Mouse (Mus musculus) midbrain, postnatal 0 days (tissue): ENCODE results near the gene Ywhaq. TPM values are rescaled to one million over a fixed set of nuclear protein-coding genes. Genes with fewer than 3 reads are reported as not detected.

ENCODE experiments used
- ATAC-seq: fragments of 200-750 bp; cut with Nextera tagmentation; 2 replicates; pipeline ENCODE4 v1.8.0; 2017; ENCODE audit warnings: moderate number of reproducible peaks, mild to moderate bottlenecking, moderate TSS enrichment, moderate library complexity; ENCODE audit not compliant: low FRiP score
- DNase-seq: peaks from one replicate; pipeline ENCODE4 v3.0.0-alpha.2; 2015; ENCODE audit warnings: low spot score
- H3K27ac ChIP-seq: fragments of 300-500 bp; sonication (generic); 2 replicates; pipeline ENCODE4 v1.5.1; 2014; ENCODE audit warnings: low read depth, mild to moderate bottlenecking, low read length, mixed read lengths
- H3K27me3 ChIP-seq: fragments of 300-500 bp; sonication (generic); 2 replicates; pipeline ENCODE4 v1.6.1; 2014; ENCODE audit warnings: low read length, control low read depth, mixed read lengths; ENCODE audit not compliant: insufficient read depth
- H3K36me3 ChIP-seq: fragments of 300-500 bp; sonication (generic); 2 replicates; pipeline ENCODE4 v1.6.1; 2014; ENCODE audit warnings: low read length, control low read depth, mixed read lengths; ENCODE audit not compliant: insufficient read depth
- H3K4me1 ChIP-seq: fragments of 300-500 bp; sonication (generic); 2 replicates; pipeline ENCODE4 v1.6.1; 2014; ENCODE audit warnings: mild to moderate bottlenecking, control low read depth, antibody characterized with exemption, low read length, mixed read lengths; ENCODE audit not compliant: insufficient read depth
- H3K4me2 ChIP-seq: fragments of 300-500 bp; sonication (generic); 2 replicates; pipeline ENCODE4 v1.6.1; 2014; ENCODE audit warnings: low read depth, mild to moderate bottlenecking, low read length, mixed read lengths; ENCODE audit not compliant: poor library complexity, severe bottlenecking
- H3K4me3 ChIP-seq: fragments of 300-500 bp; sonication (generic); 2 replicates; pipeline ENCODE4 v1.5.1; 2014; ENCODE audit warnings: low read depth, mild to moderate bottlenecking, low read length, moderate library complexity
- H3K9ac ChIP-seq: fragments of 300-500 bp; sonication (generic); replicated peaks from 2 replicates; pipeline ENCODE4 v1.6.1; 2014; ENCODE audit warnings: mild to moderate bottlenecking, low read length, moderate library complexity, mixed read lengths; ENCODE audit not compliant: poor library complexity, severe bottlenecking
- H3K9me3 ChIP-seq: fragments of 300-500 bp; sonication (generic); 2 replicates; pipeline ENCODE4 v1.6.1; 2016; ENCODE audit warnings: low read length, control low read depth
- CTCF ChIP-seq: IDR thresholded peaks from 2 replicates; pipeline ENCODE4 v1.5.1; 2016; ENCODE audit warnings: antibody characterized with exemption, mild to moderate bottlenecking
- WGBS: fragments of 180-500 bp; shearing (Covaris S2); extraction: QIAGEN DNeasy Blood & Tissue Kit; methylation state at CpG from one replicate; pipeline ENCODE4 v1.1.7; 2014; 5-methylcytosine and 5-hydroxymethylcytosine counted together
- polyA plus RNA-seq: library from polyadenylated mRNA; unstranded; fragments of >200 nt; fragmentation: Nextera tagmentation; extraction: Ambion mirVana; gene quantifications from 2 replicates; pipeline ENCODE4 v1.2.1, GENCODE M21; 2015
- total RNA-seq: library from RNA; depleted of rRNA; stranded (reverse); fragments of >200 nt; gene quantifications from 2 replicates; pipeline ENCODE4 v1.2.3, GENCODE M21; 2014

Ywhaq gene
- total and polyA plus RNA-seq, 2 experiments from 2014 or later, result 675 to 1,259 TPM

GRCm38 (mm10) chr12:21431950-21432349 is 14.5 kb upstream of the Ywhaq start:
- Histone ChIP-seq H3K36me3 (no peaks in the 10 kb centered on the region), H3K9ac (no peak overlapping the region), H3K4me3 (no peak overlapping the region), H3K9me3 (no peaks in the 10 kb centered on the region), H3K27me3 (no peaks in the 10 kb centered on the region), H3K27ac (no peak overlapping the region), H3K4me2 (no peak overlapping the region), H3K4me1 (no peaks in the 10 kb centered on the region)
- ATAC-seq, result no peak
- DNase-seq, result no peak
- no peak for TF ChIP-seq CTCF
- 68% methylated on average over 8 of the region's 8 CpGs for WGBS

GRCm38 (mm10) chr12:21431039-21431438 is 13.6 kb upstream of the Ywhaq start:
- Histone ChIP-seq H3K4me3 (no peak overlapping the region), H3K27ac (no peak overlapping the region), H3K9ac (no peak overlapping the region), H3K36me3 (no peaks in the 10 kb centered on the region), H3K9me3 (no peaks in the 10 kb centered on the region), H3K4me2 (no peak overlapping the region), H3K27me3 (no peaks in the 10 kb centered on the region), H3K4me1 (no peaks in the 10 kb centered on the region)
- WGBS, result 72% methylated on average over 2 of the region's 2 CpGs
- ATAC-seq (no peak), DNase-seq (no peak)
- TF ChIP-seq CTCF, result no peak

- no peak overlapping the region for H3K4me3 ChIP-seq
- ATAC-seq (no peak), DNase-seq (no peak)
- no peak overlapping the region for H3K9ac ChIP-seq
- no peak overlapping the region for H3K27ac ChIP-seq
- no peak overlapping the region for H3K4me2 ChIP-seq
- no peaks in the 10 kb centered on the region for H3K4me1 ChIP-seq
- no peaks in the 10 kb centered on the region for H3K9me3 ChIP-seq
- H3K36me3 ChIP-seq, result no peaks in the 10 kb centered on the region
- no peaks in the 10 kb centered on the region for H3K27me3 ChIP-seq
- TF ChIP-seq CTCF, result no peak
- WGBS, result 66% methylated on average over 4 of the region's 4 CpGs
These were observed 12.7 kb upstream of the Ywhaq start for GRCm38 (mm10) chr12:21430140-21430539.

- Histone ChIP-seq H3K9ac (no peak overlapping the region), H3K27ac (no peak overlapping the region), H3K4me1 (no peaks in the 10 kb centered on the region), H3K9me3 (no peaks in the 10 kb centered on the region), H3K4me3 (no peak overlapping the region), H3K36me3 (no peaks in the 10 kb centered on the region), H3K4me2 (no peak overlapping the region), H3K27me3 (no peaks in the 10 kb centered on the region)
- ATAC-seq (no peak), DNase-seq (no peak)
- 85% methylated on average over 1 of the region's 1 CpGs for WGBS
- no peak for TF ChIP-seq CTCF
These were observed 11.6 kb upstream of the Ywhaq start for GRCm38 (mm10) chr12:21429021-21429420.

- no peaks in the 10 kb centered on the region for H3K36me3 ChIP-seq
- no peak overlapping the region for H3K9ac ChIP-seq
- DNase-seq, result peak; percentile 50
- H3K27me3 ChIP-seq, result no peaks in the 10 kb centered on the region
- TF ChIP-seq CTCF, result no peak
- WGBS, result 11% methylated on average over 16 of the region's 16 CpGs
- no peak overlapping the region for H3K4me3 ChIP-seq
- peak; percentile 56 for ATAC-seq
- no peak overlapping the region for H3K27ac ChIP-seq
- H3K4me2 ChIP-seq, result peak overlapping the region; percentile 42
- H3K9me3 ChIP-seq, result no peaks in the 10 kb centered on the region
- H3K4me1 ChIP-seq, result no peaks in the 10 kb centered on the region
These were observed 8.9 kb upstream of the Ywhaq start for GRCm38 (mm10) chr12:21426065-21426940.

- Histone ChIP-seq H3K4me3 (no peak overlapping the region), H3K9ac (no peak overlapping the region), H3K27ac (no peak overlapping the region), H3K9me3 (no peaks in the 10 kb centered on the region), H3K4me1 (no peaks in the 10 kb centered on the region), H3K4me2 (no peak overlapping the region), H3K36me3 (no peaks in the 10 kb centered on the region), H3K27me3 (no peaks in the 10 kb centered on the region)
- no peak for TF ChIP-seq CTCF
- DNase-seq (no peak), ATAC-seq (no peak)
- 11% methylated on average over 7 of the region's 7 CpGs for WGBS
These were observed 7.2 kb upstream of the Ywhaq start for GRCm38 (mm10) chr12:21424683-21425082.
